Mouse (Mus musculus) ES-E14 (cell line): ENCODE results near the gene Ccdc96.

Source experiments
- CHD2 ChIP-seq: IDR thresholded peaks from 2 replicates; pipeline ENCODE4 v1.6.1; 2014; ENCODE audit warnings: mild to moderate bottlenecking, low read depth, low read length, inconsistent platforms
- HCFC1 ChIP-seq: IDR thresholded peaks from 2 replicates; pipeline ENCODE4 v1.6.1; 2012; ENCODE audit warnings: low read length, inconsistent platforms, borderline replicate concordance; ENCODE audit not compliant: insufficient read depth
- MAFK ChIP-seq: IDR thresholded peaks from 2 replicates; pipeline ENCODE4 v1.6.1; 2014; ENCODE audit warnings: mild to moderate bottlenecking, low read depth, low read length, inconsistent platforms; ENCODE audit not compliant: insufficient read depth
- ZC3H11A ChIP-seq: IDR thresholded peaks from 2 replicates; pipeline ENCODE4 v1.6.1; 2012; ENCODE audit warnings: low read depth, mild to moderate bottlenecking, inconsistent platforms, low read length, borderline replicate concordance
- ZNF384 ChIP-seq: IDR thresholded peaks from 2 replicates; pipeline ENCODE4 v1.6.1; 2012; ENCODE audit warnings: low read depth, low read length, inconsistent platforms

GRCm38 (mm10) chr5:36523219-36523703, 38.9 kb downstream of the Ccdc96 start:
- TF ChIP-seq CHD2 = no peak
- TF ChIP-seq ZC3H11A = no peak
- no peak for TF ChIP-seq MAFK
- no peak for TF ChIP-seq ZNF384
- TF ChIP-seq HCFC1 = no peak
